Mouse (Mus musculus) MN1 (cell line): ENCODE results near the gene Aire.

Experiments
- DNase-seq: peaks from one replicate; pipeline ENCODE4 v3.0.0-alpha.2; 2016; ENCODE audit warnings: low spot score

Aire gene

DNA sequence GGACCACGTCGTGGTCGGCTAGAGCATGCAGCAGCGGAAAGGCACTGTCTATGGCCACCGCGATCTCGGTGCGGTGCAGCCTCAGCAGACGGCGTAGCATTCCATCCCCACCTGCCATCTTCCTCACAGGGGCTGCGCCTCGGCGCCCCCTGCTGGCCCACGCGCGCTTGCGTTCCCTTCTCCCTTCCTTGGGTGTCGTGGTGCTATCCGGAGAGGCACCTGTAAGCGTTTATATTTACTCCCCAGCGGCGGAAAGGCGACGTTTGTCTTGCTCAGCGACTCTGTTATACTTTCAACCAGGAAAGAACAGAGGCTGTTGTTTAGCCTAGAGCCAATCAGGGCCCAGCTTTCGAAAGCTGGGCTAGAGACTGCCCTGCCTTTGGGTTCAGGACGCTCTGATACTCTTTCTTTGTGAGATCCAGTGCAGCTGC lies at the start of gene Aire:
TSS of gene Aire (minus strand) at position 205 of the 431 bp plus-strand sequence.
- DNase-seq = peak; percentile 26

DNA sequence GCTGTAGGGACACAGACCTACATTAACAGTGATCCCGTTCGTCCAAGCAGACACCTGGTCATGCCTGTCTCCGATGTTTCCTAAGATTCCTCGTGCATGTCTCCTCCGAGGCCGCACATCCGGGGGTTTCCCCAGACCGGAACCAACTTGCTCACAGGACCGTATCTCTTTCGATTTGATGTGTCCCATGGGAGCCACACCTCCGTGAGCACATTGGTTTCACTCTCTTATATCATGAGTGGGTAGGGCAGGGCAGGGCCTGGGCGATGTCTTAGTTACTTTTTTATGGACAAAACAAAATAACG lies 49.3 kb upstream of the Aire start:
- DNase-seq = peak; percentile 89

DNA sequence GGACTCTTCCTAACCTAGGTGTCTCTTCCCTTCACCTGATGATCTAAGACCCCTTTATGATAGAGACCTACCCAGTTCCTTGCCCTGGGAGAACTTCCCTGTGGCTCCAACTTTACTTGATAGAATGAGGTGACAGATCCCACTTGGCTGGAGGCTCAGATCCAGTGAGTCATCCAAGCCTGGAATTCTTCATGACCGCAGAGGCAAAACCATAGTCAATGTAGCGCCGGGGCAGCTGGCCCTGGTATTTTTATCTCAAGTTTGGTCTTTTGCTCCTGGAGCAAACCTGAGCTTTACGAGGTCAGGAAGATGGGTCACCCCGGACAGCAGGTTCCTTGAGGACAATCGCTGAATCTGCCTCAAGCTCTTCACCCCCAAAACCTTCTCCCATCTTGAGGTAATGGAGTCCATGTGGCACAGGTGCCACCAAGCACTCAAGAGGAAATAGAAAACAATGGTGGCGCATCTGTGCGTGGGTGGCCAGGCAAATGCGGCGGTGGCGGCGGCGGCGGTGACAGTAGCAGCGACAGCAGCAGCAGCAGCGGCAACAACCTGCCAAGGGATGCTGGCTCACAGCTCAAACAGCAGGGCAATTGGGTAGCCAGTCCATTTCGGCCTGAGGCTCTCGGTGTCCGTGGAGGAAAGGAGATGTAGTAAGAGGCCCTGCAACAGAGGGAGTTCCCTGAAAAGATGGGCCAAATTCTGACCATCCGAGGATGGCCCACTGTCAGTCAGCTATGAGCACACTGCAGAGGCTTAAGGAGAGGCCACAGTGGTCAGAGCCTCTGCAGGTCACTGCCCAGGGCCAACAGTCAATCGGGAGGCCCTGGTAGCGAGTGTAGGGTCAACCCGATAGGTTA lies 48.7 kb upstream of the Aire start:
- DNase-seq = peak; percentile 89

DNA sequence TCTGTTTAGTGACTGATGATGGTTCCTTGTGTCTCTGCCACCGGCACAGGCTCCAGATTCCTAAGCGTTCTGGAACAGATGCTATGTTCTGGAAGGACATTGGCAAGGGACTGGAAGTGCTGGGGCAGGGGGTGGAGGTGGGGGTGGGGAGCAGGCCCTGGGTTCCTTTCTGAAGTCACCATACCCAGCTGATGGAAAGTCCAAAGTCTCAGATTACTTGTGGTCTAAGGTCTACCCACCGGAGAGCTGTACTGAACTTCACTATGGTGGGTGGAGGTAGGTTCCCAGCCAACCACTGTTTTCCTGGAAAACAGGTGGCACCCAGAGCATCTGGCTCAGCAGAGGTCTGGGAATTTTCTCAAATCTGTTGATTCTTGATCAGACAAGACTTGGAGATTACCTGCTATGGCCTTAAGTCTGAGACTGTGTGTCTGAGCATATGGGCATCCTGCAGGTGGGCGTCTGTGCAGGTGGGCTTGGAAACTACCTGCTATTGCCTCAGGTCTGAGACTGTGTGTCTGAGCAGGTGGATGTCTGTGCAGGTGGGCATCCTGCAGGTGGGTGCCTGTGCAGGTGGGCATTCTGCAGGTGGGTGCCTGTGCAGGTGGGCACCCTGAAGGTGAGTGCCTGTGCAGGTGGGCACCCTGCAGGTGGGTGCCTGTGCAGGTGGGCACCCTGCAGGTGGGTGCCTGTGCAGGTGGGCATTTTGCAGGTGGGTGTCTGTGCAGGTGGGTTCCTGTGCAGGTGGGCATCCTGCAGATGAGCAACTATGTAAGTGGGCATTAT lies 47.5 kb upstream of the Aire start:
- peak; percentile 29 for DNase-seq

DNA sequence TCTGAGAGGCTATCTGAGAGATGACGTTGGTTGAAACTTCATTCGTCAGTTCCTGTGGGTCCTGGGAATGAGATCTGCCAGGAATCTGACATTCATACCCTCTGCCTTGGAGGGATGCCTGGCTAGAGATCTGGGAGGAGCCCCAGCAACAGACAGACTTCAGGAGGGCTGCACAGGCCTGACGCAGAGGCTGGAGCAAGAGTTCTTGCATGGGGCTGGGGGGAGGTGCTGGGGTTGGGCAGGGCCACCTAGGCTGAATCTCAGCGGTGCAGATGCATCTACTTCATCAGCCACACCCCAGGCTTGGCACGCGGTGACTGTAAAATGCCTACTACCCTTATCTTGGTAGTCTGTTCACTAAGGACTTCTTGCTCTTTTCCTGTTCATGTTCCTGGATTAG lies 46.8 kb upstream of the Aire start:
- DNase-seq = peak; percentile 69

DNA sequence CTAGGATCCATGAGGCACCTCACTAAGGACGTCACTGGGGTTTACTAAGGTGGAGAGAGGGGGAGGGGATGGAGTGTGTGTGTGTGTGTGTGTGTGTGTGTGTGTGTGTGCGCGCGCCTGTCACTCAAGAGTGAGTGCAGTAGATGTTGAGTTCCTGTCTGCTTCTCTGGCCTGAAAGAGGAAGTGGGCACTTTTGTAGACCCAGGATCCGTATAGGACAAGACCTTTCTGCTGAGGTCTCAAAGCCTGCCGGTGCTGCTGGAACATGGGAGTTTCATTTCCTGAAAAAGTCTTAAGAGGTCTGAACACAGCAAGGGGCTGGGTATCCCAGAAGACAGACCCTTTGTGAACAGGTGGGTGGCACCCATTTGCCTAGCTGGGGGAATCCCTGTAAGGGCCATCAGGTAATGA lies 43.7 kb upstream of the Aire start:
- no peak for DNase-seq

DNA sequence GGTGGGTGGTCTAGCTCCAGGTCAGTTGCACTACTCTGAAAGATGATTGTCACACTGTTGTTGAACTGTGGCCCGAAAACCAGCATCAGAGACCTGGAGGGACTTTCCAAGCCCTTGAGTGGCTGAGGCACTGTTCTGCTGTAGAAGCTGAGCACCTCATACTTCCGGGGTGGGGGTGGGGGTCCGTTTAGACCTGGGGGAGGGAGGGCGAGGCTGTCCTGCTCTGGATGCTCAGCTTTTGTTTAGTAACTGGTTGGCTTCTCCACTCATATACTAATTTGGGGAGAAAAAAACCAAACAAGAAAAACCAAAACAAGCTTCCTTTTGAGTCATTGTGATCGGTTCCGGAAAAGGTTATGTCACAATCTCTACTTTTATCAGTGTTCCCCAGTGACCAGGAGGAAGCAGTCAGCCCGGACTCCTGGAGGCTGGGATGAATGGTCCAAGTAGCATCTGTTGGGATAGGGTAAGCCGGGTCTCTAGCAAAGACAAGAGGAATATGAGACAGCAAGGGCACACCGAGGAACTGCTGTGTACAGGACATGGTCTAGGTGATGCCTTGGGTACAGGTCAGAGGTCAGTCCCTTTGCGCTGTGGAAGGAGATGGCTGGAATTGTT lies 43.1 kb upstream of the Aire start:
- no peak for DNase-seq

DNA sequence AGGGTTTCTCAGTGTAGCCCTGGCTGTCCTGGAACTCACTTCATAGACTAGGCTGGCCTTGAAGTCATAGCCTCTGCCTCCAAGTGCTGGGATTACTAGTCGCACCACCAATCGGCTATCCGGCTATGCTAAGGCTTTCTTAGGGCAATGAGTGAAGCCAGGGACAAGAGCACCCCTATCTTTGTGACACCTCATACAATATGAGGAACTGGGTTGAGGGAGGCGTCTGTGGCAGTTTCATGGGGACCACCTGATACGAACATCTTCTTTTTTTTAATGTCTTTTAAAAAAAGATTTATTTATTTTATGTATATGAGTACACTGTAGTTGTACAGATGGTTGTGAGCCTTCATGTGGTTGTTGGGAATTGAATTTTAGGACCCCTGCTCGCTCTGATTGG lies 42.3 kb upstream of the Aire start:
- DNase-seq = no peak

DNA sequence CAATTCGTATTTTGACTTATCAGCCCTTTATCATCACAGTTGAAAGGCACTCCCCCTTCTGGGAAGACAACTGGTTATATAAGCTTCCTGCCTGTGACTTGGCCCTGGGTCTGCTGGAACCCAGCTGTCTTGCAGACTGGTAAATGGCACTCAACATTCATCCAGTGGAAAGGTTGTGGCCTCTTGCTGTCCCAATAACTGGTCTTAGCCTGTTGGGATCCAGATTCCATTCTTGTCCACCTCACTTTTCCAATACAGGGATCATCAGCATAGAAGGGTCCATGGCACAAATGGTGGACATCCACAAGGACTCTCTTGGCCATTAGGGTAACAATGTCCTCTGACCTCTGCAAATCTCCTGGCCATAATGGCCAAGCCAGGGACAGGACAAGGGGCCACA lies 40.7 kb upstream of the Aire start:
- no peak for DNase-seq

DNA sequence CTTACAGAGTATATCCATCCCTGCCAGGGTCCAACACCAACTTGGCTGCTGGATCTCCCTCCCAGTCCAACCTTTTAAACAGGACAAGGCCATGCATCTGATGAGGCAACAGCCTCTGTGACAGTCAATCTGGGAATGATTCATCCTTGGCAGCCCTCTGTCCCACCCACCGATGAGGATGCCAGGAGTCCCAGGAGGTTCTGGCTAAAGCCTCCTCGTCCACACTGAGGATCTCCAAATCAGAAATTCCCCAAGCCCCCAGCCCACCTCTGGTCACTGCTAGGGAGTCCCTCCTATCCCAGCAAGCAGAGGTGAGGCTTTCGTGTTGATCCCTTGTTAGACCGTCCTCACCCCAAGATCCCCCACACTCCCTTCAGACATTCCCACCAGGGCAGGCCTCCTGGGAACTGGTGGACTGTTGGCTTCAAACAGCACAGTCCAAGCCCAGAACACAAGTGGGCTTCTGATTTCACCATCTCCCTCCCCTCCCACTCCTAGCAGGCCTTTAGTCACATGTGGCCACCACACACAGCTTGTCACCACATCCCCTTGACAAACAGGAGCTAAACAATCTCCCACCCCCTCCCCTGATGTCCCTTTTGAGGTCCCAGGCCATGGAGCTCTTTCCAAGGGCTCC lies 36.7 kb upstream of the Aire start:
- peak; percentile 47 for DNase-seq

DNA sequence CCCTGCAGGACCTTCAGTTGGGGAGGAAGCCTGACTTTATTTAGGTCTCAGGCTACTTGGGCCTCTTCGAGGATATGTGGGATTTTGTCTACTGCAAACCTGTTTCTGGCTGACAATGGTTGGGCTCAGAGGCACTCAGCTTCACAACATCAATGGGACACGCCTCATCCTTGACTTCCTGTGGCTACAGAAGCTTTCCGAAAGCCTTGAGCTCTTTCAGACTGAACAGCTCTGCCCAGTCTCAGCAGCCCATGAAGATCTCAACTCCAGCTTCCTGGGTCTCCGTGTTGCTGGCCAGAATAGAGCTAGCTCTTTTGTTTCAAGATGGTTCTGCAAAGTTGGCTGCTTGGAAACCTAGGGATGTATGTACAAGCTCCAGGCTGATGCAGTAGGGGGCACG lies 34.9 kb upstream of the Aire start:
- DNase-seq = no peak

DNA sequence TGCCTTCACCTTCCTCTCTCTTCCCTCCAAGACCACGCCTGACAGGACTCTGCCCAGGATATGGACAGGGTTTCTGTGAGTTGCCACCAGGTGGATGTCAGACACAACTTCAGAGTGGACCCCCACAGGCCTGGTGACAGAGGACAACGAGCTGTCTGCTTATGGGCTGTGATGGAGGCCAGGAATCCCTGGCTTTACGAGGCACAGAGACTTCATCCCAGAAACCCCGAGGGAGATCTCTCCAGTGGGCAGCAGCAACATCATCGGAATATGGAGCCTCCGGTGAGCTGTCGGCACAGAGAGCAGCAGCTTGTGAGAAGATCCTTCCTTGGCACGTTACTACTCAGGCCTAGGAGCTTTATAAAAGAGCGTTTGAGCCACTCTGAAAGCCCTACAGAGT lies 34.5 kb upstream of the Aire start:
- no peak for DNase-seq

DNA sequence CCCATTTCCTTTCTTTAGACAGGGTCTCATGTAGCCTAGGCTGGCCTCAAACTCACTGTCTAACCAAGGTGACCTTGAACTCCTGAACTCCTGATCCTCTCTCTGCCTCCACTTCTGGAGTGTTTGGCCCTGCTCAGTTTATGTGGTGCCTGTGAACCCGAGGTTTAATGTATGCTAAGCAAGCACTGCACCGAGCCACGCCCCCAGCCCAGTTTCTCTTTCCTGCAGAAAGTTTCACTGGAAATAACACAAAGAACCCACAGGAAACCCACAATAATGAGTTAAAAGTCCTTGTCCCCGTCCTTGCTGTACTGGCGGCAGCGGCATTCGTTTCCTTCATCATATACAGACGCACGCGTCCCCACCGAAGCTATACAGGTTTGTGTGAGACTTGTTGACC lies 31.6 kb upstream of the Aire start:
- no peak for DNase-seq

DNA sequence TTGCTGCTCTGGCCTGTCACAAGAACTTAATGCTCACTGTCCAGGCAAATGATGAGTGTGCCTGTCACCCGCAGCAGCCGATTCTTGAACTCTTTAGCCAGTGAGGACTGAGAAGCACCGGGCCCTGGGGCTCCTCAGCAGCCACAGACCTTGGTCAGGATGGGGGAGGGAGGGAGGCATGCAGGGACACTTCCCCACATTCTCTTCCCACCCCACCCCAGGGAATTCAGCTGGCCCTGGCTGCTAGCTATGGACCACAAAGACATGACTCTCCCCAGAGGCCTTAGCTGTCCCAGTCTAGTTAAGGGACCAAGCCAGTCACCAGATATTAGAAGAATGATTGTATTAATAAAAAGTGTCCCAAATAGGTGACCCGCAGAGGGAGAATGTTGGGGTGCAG lies 30.7 kb upstream of the Aire start:
- no peak for DNase-seq

DNA sequence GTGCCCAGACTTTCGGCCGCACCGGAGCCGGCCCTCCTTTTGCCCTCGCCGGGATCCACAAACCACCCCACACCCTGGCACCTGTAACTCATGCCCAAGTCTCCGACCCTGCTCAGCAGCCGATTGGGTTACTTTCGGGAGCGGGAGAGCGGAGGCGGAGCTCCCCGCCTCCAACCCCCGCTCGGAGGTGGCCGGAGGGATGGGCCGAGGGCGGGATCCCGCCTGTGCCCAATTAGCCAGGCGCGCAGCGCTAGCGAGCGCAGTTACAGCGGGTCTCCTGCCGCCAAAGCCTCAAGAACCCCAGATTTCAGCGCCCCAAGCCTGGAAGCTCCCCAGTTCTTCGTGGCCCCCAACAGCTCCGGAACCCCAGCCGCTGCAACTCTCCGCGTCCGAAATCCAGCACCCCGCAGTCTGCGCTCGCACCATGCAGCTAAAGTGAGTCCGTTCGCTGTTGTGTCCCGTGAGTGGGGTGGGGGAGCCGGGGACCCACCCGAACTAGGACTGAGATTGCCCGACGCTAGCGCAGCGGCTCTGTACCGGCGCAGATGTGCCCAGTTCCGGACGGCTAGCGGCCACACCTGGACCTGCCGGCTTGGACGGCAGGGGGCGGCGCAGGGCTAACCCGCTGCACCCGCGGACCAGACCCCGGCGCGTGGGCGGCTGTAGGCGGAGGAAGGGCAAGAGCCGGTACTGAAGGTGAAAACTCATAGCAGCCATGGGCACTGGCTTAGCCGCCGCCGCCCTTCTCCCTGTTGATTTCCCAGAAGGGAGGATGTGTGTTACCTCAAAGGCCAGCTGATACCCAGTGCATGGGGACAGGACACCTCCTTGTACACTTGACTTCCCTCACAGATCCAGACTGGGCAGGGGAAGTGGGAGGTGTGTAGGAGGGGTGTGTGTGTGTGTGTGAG lies 25.9 kb upstream of the Aire start, which contains the start of gene Icosl:
TSS of gene Icosl (plus strand) at position 202 of the 911 bp plus-strand sequence.
- DNase-seq = peak; percentile 92

DNA sequence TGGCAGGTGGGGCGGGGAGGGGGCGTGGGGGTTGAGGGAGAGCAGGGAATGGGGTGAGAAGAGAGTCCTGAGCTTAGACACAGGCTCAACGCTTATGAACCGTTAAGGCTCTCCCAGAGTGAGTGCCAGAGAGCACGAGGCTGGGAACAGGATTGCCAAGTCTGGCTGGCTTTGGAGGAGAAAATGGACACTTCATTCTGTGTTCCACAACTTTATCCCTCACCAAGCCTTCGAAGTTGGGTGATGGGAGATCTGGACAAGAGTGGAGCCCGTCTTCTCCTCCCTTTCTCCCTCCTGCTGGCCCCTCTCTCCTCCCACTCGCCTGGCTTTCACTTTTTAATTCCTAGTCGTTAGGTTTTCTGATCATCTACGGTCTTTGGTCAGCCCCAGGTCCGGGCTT lies 25.1 kb upstream of the Aire start:
- peak; percentile 46 for DNase-seq

DNA sequence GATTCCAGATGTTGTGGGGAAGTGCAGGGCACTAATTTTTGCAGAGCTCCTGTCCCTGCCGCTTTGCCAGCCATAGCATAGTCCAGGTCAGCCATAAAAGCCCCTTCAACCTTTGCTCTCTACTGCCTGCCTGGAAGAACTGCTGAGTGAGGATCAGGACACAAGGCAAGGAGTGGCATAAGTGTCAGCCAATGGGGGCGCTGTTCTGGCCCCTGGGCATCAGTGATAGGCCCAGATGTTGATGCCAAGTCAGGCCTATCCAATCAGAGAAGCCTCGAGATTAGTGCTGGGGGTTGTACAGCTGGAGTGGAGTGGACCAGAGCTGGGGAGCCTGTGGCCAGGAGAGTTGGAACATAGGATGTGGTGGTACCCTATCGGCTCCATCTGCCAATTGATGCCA lies 23.8 kb upstream of the Aire start:
- peak; percentile 27 for DNase-seq

DNA sequence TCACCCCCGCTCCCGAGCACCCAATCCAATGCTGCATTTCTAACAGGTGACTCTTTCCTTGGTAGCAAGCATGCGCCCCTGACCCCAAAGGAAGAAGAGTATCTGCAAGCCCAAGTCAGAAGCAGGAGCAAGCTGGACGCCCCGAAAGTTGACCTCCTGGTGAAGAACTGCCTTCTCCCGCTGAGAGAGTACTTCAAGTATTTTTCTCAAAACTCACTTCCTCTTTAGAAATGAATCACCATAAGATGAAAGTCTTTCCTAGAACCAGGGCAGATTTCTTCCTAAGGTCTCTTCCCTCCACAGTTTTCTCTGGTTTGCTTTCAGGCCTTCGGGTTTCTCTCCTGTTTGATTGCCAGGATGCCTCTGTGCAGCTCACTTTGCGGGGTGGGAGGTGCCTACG lies 19.7 kb upstream of the Aire start:
- DNase-seq = no peak

DNA sequence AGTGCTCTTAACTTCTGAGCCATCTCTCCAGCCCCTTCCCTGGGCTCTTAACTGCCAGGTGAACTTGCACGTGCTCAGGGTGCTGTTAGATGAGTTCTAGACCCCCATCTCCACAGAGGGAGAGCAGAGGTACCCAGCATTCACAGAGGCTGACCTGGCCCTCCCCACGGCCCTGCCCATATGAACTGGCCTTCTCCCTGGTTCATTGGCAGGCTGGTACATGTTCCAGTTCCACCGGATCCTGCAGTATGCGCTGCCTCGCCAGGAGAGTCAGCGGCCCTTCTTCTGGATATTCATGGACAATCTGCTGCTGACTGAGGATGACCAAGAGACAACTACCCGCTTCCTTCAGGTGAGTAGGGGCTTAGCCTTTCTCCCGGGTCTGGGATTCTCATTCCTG lies 13.6 kb upstream of the Aire start:
- DNase-seq = no peak

DNA sequence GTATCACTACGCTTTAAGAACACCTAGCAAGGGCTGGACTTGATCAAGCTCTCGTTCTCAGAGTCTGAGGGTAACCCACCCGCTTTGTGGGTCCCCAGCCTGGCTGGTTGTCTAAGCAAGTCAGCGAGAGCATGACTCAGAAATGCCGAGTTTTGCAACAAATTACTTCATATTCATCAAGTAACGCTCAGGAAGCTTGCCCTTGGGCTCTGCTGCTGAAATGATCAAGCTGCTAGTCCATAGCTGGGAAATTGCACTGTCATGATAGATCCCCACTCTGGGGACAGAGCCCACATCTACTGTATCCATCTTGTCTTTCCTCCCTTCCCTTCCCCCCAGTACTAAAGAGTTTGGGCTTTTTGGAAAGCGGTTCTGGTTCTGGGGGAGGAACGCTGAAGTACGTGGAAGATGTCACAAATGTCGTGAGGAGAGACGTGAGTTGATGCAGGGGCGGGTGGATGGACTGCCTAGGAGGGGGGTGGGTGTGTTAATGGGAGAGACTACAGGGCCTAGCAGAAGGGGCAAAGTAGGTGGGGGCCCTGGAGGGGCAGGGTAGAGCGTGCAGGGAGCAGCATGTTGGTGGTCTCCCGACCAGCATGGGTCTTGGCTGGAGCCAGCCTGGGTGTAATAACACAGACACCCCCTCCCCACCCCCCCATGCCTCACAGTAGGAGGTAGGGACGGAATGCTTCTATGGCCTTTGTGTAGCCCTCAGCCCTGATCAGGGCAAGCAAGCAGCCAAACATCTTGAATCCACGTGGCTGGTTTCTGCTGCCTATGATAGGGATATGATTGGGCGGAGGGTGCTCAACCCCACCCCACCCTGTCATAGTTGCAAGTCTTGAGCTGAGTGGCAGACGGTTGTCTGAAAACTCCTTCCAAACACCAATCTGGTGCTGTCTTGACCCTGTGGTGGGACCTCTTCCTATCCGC lies 11.5 kb upstream of the Aire start:
- DNase-seq = no peak
